Mouse (Mus musculus): ENCODE data around the gene Tm4sf20.

GRCm38 (mm10) chr1:82775293-82775692, 7.0 kb upstream of the Tm4sf20 start:
- no peak for TF ChIP-seq CTCF (IDR thresholded peaks at IDR 0.05; ENCODE audit: low read depth, low read length)
- TF ChIP-seq POLR2A (IDR thresholded peaks at IDR 0.05; ENCODE audit: borderline replicate concordance, low read depth, low read length) = no peak

Data from bone marrow macrophage, adult 2 months (primary cell).